Mouse (Mus musculus) kidney, embryonic 14.5 days (tissue): Measurements from ENCODE around the gene Yipf2. TPM values are rescaled to one million over a fixed set of nuclear protein-coding genes. Genes with fewer than 3 reads are reported as not detected.
"Not testable (repeated sequence)": the region's sequence is repeated elsewhere in the genome, so short reads cannot be mapped to it uniquely, and the experiment has no call there.

ENCODE experiments used
- ATAC-seq: fragments of 200-750 bp; cut with Nextera tagmentation; 2 replicates; pipeline ENCODE4 v1.8.0; 2017; ENCODE audit warnings: moderate number of reproducible peaks, mild to moderate bottlenecking, moderate TSS enrichment, moderate library complexity; ENCODE audit not compliant: low FRiP score, low TSS enrichment
- H3K27ac ChIP-seq: fragments of 300-500 bp; sonication (generic); 2 replicates; pipeline ENCODE4 v1.5.1; 2014; ENCODE audit warnings: low read depth, mild to moderate bottlenecking, low read length, moderate library complexity, mixed read lengths
- H3K27me3 ChIP-seq: fragments of 300-500 bp; sonication (generic); 2 replicates; pipeline ENCODE4 v1.6.1; 2014; ENCODE audit warnings: mild to moderate bottlenecking, low read length; ENCODE audit not compliant: control insufficient read depth, insufficient read depth
- H3K36me3 ChIP-seq: fragments of 300-500 bp; sonication (generic); 2 replicates; pipeline ENCODE4 v1.6.1; 2014; ENCODE audit warnings: low read length, mixed read lengths; ENCODE audit not compliant: control insufficient read depth, insufficient read depth
- H3K4me1 ChIP-seq: fragments of 300-500 bp; sonication (generic); 2 replicates; pipeline ENCODE4 v1.6.1; 2014; ENCODE audit warnings: low read length, mixed read lengths; ENCODE audit not compliant: control insufficient read depth, insufficient read depth
- H3K4me2 ChIP-seq: fragments of 300-500 bp; sonication (generic); replicated peaks from 2 replicates; pipeline ENCODE4 v1.6.1; 2014; ENCODE audit warnings: low read depth, mild to moderate bottlenecking, low read length
- H3K4me3 ChIP-seq: fragments of 300-500 bp; sonication (generic); 2 replicates; pipeline ENCODE4 v1.5.1; 2014; ENCODE audit warnings: mild to moderate bottlenecking, low read length
- H3K9ac ChIP-seq: fragments of 300-500 bp; sonication (generic); 2 replicates; pipeline ENCODE4 v1.6.1; 2014; ENCODE audit warnings: low read depth, mild to moderate bottlenecking, low read length, moderate library complexity
- H3K9me3 ChIP-seq: fragments of 300-500 bp; sonication (generic); 2 replicates; pipeline ENCODE4 v1.6.1; 2016; ENCODE audit warnings: low read length; ENCODE audit not compliant: control insufficient read depth
- WGBS: fragments of 180-500 bp; shearing (Covaris S2); extraction: QIAGEN DNeasy Blood & Tissue Kit; methylation state at CpG from one replicate; pipeline ENCODE4 v1.1.7; 2014; 5-methylcytosine and 5-hydroxymethylcytosine counted together
- polyA plus RNA-seq: library from polyadenylated mRNA; unstranded; fragments of >200 nt; fragmentation: Nextera tagmentation; extraction: Ambion mirVana; gene quantifications from 2 replicates; pipeline ENCODE4 v1.2.1, GENCODE M21; 2014

Gene Yipf2
- polyA plus RNA-seq, 1 experiment from 2014 or later = 23.4 TPM

DNA sequence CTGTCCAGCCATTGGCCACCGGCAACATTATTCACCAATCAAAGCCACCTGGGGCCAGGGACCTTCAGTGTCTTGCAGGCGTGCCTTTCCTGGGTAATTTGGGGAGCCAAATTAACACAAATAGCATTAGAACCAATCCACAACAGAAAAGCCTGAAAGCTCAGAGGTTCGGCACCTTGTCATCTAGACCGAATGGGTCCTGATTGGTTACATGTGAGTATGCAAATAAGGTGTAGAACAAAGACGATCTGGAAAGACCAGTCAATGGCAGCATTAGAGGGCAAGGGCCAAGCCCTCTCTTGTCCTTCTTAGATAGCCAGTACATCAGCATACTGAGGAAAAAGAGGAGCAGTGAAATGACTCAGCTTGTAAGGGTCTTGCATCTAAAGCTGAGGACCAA lies 13.2 kb upstream of the Yipf2 start:
- Histone ChIP-seq H3K27me3 (no peaks in the 10 kb centered on the region), H3K36me3 (no peaks in the 10 kb centered on the region), H3K4me1 (no peaks in the 10 kb centered on the region), H3K27ac (no peak overlapping the region), H3K4me3 (no peak overlapping the region), H3K4me2 (no peak overlapping the region), H3K9ac (no peak overlapping the region), H3K9me3 (no peaks in the 10 kb centered on the region)
- 76% methylated on average over 5 of the region's 5 CpGs for WGBS
- no peak for ATAC-seq

DNA sequence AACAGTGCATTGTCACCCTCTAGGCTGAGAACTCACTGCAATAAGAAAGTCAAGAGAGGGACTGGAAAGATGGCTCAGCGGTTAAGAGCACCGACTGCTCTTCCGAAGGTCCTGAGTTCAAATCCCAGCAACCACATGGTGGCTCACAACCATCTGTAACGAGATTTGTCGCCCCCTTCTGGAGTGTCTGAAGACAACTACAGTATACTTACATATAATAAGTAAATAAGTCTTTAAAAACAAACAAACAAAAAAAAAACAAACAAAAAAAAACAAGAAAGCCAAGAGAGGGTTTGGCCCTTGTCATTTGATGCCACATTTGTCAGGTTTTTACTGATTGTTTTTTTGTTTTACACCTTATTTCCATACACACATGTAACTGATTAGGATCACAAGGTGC lies 11.5 kb upstream of the Yipf2 start:
- H3K9ac ChIP-seq = no peak overlapping the region
- no peak overlapping the region for H3K4me2 ChIP-seq
- H3K9me3 ChIP-seq = no peaks in the 10 kb centered on the region
- no peak for ATAC-seq
- no peaks in the 10 kb centered on the region for H3K36me3 ChIP-seq
- 77% methylated on average over 5 of the region's 5 CpGs for WGBS
- no peaks in the 10 kb centered on the region for H3K4me1 ChIP-seq
- no peaks in the 10 kb centered on the region for H3K27me3 ChIP-seq
- H3K27ac ChIP-seq = no peak overlapping the region
- H3K4me3 ChIP-seq = no peak overlapping the region

DNA sequence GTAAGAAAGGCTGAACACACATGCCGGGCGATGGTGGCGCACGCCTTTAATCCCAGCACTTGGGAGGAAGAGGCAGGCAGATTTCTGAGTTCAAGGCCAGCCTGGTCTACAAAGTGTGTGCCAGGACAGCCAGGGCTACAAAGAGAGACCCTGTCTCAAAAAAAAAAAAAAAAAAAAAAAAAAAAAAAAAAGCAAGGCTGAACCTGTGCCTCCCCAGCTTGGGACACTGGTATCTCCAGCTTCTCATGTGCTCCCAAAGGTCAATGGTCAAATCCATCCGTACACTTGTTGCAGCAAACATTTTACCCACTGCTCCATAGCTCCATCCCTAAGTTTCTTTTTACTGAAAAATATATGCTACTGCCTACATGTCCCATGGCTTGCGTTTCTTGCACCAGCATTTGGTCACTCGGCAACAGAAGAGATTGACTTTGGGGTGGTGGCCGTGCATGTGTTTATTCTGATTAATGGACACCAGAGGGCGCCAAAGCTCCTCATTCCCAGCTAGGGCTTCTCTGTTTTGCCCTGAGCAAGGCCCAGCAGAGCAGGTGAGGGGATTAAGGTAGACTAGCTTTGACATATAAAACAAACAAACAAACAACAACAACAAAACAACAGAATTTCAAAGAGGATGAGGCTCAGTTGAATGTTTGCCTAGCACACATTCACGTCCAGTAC lies 9.2 kb upstream of the Yipf2 start:
- 47% methylated on average over 10 of the region's 10 CpGs for WGBS
- no peaks in the 10 kb centered on the region for H3K4me1 ChIP-seq

DNA sequence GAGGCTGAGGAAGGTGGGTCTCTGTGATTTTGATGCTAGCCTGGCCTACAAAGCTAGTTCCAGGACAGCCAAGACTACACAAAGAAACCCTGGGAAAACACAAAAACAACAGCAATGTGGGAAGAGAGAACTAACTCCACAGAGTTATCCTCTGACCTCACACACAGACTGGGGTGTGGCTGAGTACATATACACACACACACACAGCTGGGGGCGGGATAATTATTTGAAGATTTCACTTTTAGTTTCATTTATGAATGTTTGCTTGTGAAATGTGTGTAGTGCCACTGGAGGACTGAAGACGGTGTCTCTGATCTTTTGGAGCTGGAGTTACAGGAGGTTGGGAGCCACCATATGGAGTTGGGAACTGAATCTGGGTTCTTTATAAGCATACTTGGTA lies 8.4 kb upstream of the Yipf2 start:
- no peak overlapping the region for H3K27ac ChIP-seq
- no peak overlapping the region for H3K4me3 ChIP-seq
- no peaks in the 10 kb centered on the region for H3K9me3 ChIP-seq
- no peaks in the 10 kb centered on the region; the same call in 1 of the 2 replicates for H3K36me3 ChIP-seq
- no peaks in the 10 kb centered on the region for H3K4me1 ChIP-seq
- no peaks in the 10 kb centered on the region for H3K27me3 ChIP-seq
- H3K9ac ChIP-seq = no peak overlapping the region
- H3K4me2 ChIP-seq = no peak overlapping the region
- ATAC-seq = no peak
- 89% methylated on average over 2 of the region's 2 CpGs for WGBS

More for the DNA sequence above, 9.2 kb upstream of the Yipf2 start:
- H3K4me3 ChIP-seq = no peak overlapping the region
- no peaks in the 10 kb centered on the region for H3K36me3 ChIP-seq
- no peak overlapping the region for H3K4me2 ChIP-seq
- H3K27ac ChIP-seq = no peak overlapping the region
- H3K9me3 ChIP-seq = no peaks in the 10 kb centered on the region
- no peaks in the 10 kb centered on the region for H3K27me3 ChIP-seq
- ATAC-seq = peak; percentile 77
- no peak overlapping the region for H3K9ac ChIP-seq

DNA sequence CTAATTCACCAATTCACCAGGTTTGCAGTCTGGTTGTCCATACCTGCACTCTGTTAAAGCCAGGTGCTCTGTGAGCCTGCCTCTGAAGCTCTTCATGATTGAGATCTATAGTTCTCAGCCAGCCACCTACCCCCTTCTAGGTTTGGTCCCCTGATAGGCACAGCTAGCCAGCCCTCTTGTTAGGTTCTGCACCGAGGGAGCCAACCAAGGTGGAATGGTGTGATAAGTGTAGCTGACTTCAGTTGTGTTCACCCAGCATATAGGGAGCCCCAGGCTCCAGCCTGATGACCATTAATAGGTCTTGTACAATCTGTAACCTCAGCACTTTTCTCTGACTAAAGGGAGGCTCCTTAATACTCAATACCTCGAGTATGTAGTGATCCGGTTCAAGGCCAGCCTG lies 7.6 kb upstream of the Yipf2 start:
- Histone ChIP-seq H3K27me3 (no peaks in the 10 kb centered on the region), H3K9ac (no peak overlapping the region), H3K4me1 (no peaks in the 10 kb centered on the region), H3K27ac (no peak overlapping the region), H3K4me3 (no peak overlapping the region), H3K9me3 (no peaks in the 10 kb centered on the region), H3K36me3 (peaks cover 2% of the 10 kb centered on the region; the same call in 1 of the 2 replicates), H3K4me2 (no peak overlapping the region)
- no peak for ATAC-seq
- WGBS = 86% methylated on average over 3 of the region's 3 CpGs

DNA sequence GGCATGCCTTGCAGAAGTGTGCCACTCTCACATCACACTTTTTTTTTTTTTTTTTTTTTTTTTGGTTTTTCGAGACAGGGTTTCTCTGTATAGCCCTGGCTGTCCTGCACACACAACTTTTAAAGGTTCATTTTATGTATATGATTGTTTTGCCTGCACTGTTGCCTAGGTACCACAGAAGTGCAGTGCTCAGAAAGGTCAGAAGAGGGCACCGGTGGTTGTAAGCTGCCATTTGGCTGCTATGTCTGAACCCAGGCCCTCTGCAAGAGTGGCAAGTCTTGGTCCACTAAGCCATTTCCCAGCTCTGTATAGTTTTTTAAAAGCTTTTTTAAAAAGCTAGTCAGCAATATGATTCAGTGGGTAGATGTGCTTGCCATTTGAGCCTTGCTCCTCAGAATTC lies 5.6 kb upstream of the Yipf2 start:
- H3K4me1 ChIP-seq = peaks cover 11% of the 10 kb centered on the region; the same call in 1 of the 2 replicates
- H3K9me3 ChIP-seq = no peaks in the 10 kb centered on the region
- no peak overlapping the region for H3K4me3 ChIP-seq
- H3K36me3 ChIP-seq = peaks cover 8% of the 10 kb centered on the region; the same call in 1 of the 2 replicates
- no peaks in the 10 kb centered on the region for H3K27me3 ChIP-seq
- H3K9ac ChIP-seq = no peak overlapping the region
- H3K27ac ChIP-seq = no peak overlapping the region
- H3K4me2 ChIP-seq = no peak overlapping the region
- ATAC-seq = no peak
- WGBS = 49% methylated on average over 2 of the region's 2 CpGs

DNA sequence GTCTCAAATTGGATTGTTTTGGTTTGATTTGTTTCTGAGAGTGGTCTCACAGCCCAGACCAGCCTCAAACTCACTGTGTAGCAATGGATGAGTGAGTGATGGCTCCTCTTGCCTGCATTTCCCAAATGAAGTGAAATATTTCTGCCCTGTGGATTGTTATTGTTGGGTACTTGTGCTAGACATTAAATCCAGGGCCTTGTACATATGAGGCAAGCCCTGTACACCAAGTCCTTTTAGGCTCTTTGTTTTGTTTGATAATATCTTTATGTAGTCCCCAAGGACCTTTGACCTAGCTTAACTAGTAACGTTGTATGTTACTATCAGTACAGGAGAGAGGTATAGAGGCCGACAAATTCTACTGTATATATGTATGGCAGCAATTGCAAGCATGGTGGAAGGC lies 2.2 kb upstream of the Yipf2 start:
- peaks cover 18% of the 10 kb centered on the region for H3K4me1 ChIP-seq
- H3K27ac ChIP-seq = no peak overlapping the region
- no peaks in the 10 kb centered on the region for H3K27me3 ChIP-seq
- no peak overlapping the region for H3K9ac ChIP-seq
- no peaks in the 10 kb centered on the region for H3K9me3 ChIP-seq
- ATAC-seq = no peak
- H3K4me3 ChIP-seq = no peak overlapping the region; the same call in 1 of the 2 replicates
- H3K4me2 ChIP-seq = no peak overlapping the region
- WGBS = 77% methylated on average over 2 of the region's 2 CpGs
- peaks cover 17% of the 10 kb centered on the region; the same call in 1 of the 2 replicates for H3K36me3 ChIP-seq

DNA sequence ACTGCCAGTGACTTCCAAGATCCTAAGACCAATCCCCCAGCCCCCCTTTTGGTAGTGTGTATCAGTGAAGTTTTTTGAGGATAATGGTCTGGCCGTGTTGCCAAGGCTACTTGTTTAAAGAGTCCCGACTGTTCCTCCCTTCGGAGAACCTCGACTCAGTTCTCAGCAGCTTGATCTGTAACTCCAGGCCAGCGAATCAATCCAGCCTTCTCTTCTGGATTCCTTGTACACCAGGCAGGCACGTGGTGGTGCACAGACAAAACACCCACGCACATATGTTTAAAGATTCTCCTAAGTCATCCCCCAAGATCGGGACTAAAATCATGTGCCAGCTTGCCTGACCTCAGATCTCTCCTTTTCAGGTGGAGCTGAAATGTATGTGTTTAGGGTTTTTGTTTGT lies 1.7 kb upstream of the Yipf2 start:
- not testable (repeated sequence) for H3K27me3 ChIP-seq, H3K9me3 ChIP-seq, ATAC-seq, H3K27ac ChIP-seq
- peaks cover 22% of the 10 kb centered on the region; the same call in 1 of the 2 replicates for H3K36me3 ChIP-seq
- peak overlapping the region; percentile 95; the same call in 1 of the 2 replicates for H3K4me2 ChIP-seq
- H3K9ac ChIP-seq = 0 out of 2 replicates have a peak overlapping the region, but pooled peaks have one; percentile 18
- WGBS = 89% methylated on average over 8 of the region's 8 CpGs
- peaks cover 18% of the 10 kb centered on the region for H3K4me1 ChIP-seq
- H3K4me3 ChIP-seq = peak overlapping the region; percentile 96; the same call in 1 of the 2 replicates

DNA sequence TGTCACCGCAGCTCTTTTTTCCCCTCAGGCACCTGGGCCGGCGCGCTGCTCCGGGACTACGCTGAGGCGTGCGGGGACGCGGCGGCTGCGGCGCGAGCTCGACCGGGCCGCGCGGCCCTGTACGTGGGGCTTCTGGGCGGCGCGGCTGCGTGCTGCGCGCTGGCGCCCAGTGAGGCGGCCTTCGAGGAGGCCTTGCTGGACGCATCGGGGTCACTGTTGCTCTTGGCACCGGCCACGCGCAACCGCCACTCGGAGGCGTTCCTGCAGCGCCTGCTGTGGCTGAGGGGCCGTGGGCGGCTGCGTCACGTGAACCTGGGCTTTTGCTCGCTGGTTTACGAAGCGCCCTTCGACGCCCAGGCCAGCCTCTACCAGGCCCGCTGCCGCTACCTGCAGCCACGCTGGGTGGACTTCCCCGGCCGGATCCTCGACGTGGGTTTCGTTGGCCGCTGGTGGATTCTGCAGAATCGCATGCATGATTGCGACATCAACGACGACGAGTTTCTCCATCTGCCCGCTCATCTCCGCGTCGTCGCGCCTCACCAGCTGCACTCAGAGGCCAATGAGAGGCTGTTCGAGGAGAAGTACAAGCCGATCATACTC lies 594 bp upstream of the Yipf2 start:
- peak overlapping the region; percentile 96 for H3K4me3 ChIP-seq
- no peaks in the 10 kb centered on the region for H3K9me3 ChIP-seq
- no peaks in the 10 kb centered on the region for H3K27me3 ChIP-seq
- peak overlapping the region; percentile 86 for H3K27ac ChIP-seq
- peak overlapping the region; percentile 95 for H3K4me2 ChIP-seq
- peak overlapping the region; percentile 88 for H3K9ac ChIP-seq
- whole genome bisulfite sequencing = 2% methylated on average over 57 of the region's 69 CpGs
- peaks cover 18% of the 10 kb centered on the region for H3K4me1 ChIP-seq
- peak; percentile 56 for ATAC-seq
- peaks cover 32% of the 10 kb centered on the region for H3K36me3 ChIP-seq
